Mouse (Mus musculus): Measurements from ENCODE around the gene Castor1. TPM values are rescaled to one million over a fixed set of nuclear protein-coding genes. Genes with fewer than 3 reads are reported as not detected.

Castor1 gene
- total RNA-seq, 2 experiments from 2014 or later = 1.8 to 2.9 TPM

GRCm38 (mm10) chr11:4205951-4206350 is 12.1 kb upstream of the Castor1 start:
- no peak for DNase-seq (ENCODE audit: low spot score)

GRCm38 (mm10) chr11:4206563-4206962 is 11.5 kb upstream of the Castor1 start:
- no peak for DNase-seq (ENCODE audit: low spot score)

- DNase-seq (ENCODE audit: low spot score) = no peak
Observed at GRCm38 (mm10) chr11:4207655-4208054, 10.4 kb upstream of the Castor1 start.

DNA sequence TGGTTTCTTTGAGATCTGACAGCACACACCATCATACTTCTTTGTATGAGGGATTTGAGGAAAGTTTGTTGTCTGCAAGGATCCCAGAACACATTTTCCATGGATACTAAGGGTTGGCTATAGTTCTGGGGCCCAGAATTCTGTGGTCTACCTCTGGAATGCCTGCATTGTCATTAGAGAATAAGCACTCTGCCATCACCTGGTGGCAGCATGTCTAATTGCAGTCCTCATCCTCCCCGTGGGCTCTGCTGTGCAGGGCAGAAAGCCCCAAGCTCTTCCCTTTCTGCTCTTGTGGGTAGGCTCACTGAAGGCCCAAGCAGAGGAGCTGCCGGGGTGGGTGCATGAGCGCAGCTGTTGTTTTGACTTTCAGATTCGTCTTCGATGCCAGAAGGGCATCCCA is 8.5 kb upstream of the Castor1 start:
- no peak for DNase-seq (ENCODE audit: low spot score)

DNA sequence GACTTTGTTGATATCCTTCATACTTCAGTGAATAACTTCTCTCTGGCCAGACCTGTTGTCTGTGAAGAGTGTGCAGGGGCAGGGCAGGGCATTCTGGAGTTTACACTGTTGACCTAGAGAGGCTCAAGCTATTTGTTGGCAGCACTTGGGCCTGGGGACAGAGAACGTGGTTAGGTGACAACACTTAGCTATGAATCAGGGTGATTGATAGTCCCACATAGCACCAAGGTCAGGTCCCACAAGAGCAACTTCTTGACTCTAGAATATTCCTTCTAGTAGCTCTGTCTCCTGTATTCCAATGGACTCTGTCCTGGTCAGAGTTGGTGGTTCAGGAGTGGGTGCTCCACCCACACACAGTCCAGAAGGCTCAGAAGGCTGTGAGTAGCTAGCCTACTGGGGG is 7.2 kb upstream of the Castor1 start:
- no peak for DNase-seq (ENCODE audit: low spot score)

GRCm38 (mm10) chr11:4213107-4213506 is 4.9 kb upstream of the Castor1 start:
- DNase-seq (ENCODE audit: low spot score) = no peak

DNA sequence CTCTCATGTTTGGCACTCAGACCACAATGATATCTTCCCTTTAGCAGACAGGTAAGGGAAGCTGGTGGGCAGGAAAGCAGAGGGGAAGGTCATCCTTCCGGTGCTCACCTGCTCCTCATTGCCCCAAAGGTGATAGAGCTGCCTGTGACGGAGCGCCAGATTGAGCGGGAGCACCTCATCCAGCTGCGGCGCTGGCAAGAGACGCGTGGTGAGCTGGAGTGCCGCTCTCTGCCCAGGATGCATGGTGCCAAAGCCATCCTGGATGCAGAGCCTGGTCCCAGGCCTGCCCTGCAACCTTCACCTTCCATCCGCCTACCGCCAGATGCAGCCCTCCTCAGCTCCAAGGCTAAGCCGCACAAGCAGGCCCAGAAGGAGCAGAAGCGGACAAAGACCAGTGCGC is 3.5 kb upstream of the Castor1 start:
- DNase-seq (ENCODE audit: low spot score) = no peak

DNA sequence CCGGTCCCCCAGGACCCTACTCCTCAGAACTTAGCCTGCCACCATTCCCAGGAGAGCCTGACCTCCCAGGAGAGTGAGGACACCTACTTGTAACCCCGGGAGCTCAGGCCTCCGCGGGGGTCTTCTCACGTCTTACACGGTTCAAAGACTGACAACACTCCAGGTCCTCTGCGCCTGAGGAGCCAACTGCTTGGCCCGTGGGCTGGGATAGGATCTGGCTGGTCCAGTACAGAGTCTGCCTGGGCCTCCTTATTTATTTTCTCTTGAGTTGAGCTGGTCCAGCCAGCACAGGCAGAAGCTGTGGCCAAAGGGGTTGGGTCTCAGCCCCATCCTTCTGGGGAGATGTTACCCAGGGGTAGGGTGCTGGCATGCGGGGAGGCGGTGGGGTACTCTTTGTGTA is 3.0 kb upstream of the Castor1 start:
- no peak for DNase-seq (ENCODE audit: low spot score)

- DNase-seq (ENCODE audit: low spot score) = peak; percentile 48
Observed at GRCm38 (mm10) chr11:4216248-4217000, 1.6 kb upstream of the Castor1 start.

GRCm38 (mm10) chr11:4218637-4219036 is 612 bp downstream of the Castor1 start:
- DNase-seq (ENCODE audit: low spot score) = no peak

- DNase-seq (ENCODE audit: low spot score) = peak; percentile 83
Observed at GRCm38 (mm10) chr11:4219317-4219751, 1.3 kb downstream of the Castor1 start.

GRCm38 (mm10) chr11:4219908-4220307 is 1.9 kb downstream of the Castor1 start:
- no peak for DNase-seq (ENCODE audit: low spot score)

DNA sequence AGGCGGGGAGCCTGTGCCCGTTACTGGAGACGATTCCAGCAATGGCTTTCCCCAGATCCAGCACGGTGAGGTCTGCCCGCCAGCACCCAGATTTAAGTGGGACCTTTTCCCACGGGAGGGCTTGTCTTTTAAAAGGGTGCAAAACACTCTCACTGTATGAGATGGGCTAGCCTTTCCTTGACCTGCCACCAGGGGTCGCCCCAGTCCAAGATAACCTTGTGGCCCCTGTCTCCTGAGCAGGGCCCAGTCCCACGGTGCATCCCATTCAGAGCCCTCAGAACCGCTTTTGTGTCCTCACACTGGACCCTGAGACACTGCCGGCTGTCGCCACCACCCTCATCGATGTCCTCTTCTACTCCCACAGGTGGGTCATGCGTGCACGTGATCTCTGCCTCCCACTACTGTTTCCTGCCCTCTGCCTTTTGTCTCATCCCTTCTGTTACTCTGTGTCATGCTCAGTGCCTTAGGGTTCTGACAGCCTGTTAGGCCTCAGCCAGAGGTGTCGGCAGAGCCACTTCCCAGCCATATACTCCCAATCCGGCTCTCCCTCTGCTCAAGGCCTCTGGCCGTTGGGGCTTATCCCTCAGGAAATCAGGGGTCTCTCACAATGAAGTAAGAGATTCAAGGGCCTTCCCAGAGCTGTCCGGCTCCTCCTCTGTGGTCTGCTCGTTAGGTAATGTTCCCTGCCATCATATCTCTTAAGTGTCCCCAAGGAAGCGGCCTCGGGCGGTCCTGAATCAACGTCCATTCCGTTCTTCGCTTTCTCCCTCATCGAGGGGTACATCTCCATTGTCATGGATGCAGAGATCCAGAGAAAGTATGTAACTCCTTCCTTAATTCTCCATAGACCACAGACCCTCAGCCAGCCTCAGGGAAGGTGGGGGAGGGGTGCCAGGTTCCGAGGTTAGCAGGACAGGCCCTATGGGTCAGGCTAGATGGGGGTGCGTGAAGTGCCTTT is 2.7 kb downstream of the Castor1 start:
- DNase-seq (ENCODE audit: low spot score) = peak; percentile 82

DNA sequence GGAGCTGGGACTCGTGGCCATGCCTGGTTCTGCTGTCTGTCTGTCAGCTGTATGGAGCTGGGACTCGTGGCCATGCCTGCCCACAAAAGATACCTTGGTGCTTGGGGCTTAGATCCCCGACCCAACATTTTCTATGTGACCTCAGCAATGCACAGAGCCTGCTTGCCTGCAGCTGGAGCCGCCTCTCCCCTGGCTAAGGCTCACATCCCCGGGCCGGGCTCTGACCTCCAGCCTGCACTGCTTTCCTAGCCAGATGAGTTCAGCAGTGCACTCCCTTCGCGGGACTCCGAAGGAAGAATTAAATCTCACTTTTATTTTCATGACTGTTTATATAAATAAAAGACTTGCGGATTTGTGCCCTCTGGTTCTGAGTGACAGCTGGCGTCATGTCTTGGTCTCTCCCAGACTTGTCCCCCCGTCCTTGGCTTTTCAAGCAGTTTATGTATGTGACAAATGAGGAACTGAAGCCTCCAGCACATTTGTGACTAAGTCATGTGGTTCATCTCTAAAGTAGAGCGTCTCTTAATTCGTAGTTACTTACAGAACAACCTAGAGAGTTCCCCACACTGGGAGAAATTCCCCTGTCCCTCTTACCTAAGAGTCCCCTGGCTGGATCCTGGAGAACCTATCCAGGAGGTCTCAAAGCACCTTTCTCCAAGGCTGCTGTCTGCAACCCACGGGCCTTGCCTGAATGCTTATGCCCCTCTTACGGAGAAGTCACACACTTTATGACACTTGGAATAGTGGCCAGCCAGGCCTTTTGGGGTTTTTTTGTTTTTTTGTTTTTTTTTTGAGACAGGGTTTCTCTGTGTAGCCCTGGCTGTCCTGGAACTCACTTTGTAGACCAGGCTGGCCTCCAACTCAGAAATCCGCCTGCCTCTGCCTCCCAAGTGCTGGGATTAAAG is 4.3 kb downstream of the Castor1 start:
- no peak for DNase-seq (ENCODE audit: low spot score)

DNA sequence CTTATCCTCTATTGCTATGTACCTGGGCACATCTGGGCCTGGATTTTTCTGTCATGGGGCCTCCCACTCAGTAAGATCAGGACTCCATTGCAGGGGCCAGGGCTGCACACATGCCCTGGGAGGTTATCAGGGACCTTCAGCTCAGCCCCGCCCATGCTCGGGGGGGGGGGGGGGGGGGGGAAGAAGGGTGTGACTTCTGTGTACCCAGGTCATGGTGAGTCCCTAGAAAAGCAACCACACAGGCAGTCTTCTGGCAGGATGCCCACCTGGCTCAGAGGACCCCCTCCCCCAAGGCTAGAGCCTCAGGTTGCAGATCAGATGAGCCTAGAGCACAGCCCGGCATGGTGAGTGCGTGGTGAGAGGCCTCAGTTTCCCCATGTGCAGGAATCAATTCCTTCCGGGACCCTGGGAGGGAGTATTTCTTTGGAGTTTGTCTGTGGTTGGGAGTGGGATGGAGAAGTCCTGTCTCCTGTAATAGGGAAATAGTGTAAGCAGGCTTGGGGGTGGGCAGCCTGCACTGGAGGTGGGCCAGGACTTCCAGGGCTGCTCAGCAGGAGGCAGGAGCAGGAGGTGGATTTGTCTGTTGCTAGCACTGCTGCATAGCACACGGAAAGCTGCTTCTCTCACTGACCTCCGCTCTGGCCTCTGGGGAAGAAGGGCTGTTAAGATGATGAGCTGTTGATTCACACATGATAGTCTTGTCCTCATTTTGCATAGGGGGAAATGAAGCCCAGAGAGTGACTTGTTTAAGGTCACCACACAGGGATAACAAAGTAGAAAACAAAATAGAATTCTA is 5.6 kb downstream of the Castor1 start:
- no peak for DNase-seq (ENCODE audit: low spot score)

DNA sequence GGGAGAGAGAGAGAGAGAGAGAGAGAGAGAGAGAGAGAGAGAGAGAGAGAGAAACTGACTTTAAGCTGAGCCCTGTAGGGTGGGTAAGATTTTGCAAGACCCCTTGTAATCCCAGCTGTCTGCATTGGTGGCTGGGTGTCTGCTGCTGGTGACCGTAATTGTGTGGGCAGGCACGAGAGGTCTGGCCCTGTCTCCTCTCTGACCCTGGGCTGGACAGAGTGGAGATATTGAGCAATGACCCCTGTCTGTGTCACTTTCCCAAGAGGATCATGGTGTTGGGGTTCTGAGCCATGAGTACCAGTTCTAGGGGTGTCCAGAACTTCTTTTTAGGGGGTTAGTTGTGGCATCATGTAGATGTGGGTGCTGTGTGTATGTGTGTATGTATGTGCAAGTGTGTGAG is 6.2 kb downstream of the Castor1 start:
- no peak for DNase-seq (ENCODE audit: low spot score)

- DNase-seq (ENCODE audit: low spot score) = no peak
Observed at GRCm38 (mm10) chr11:4226569-4227325, 8.7 kb downstream of the Castor1 start.

- peak; percentile 75 for DNase-seq (ENCODE audit: low spot score)
Observed at GRCm38 (mm10) chr11:4228463-4228862, 10.4 kb downstream of the Castor1 start.

GRCm38 (mm10) chr11:4229841-4230240 is 11.8 kb downstream of the Castor1 start:
- no peak for DNase-seq (ENCODE audit: low spot score)

DNA sequence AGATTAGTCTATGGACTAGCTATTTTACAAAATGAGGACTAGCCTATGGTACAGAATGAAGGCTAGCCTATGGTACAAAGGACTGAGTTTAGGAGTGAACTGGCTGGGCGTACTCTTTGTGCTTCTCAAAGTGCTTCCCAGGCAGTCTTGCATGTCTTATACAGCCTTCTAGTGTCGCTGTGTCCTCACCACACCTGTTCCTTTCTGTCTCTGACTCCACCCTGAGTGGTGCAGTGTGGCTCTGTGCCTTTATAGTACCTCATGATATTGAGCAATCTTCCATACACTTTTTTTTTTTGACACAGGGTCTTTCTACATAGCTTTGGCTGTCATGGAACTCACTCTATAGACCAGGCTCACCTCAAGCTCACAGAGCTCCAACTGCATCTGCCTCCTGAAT is 13.4 kb downstream of the Castor1 start:
- no peak for DNase-seq (ENCODE audit: low spot score)

Measured in gastrocnemius, adult 18-20 months (tissue).